Mouse (Mus musculus): ENCODE data around the gene Myg1. TPM values are rescaled to one million over a fixed set of nuclear protein-coding genes. Genes with fewer than 3 reads are reported as not detected.
"Not testable (repeated sequence)": the region's sequence is repeated elsewhere in the genome, so short reads cannot be mapped to it uniquely, and the experiment has no call there.

The Myg1 gene
- polyA plus RNA-seq, 1 experiment from 2014 or later = 77.8 TPM

- Histone ChIP-seq H3K36me3 (peaks cover 57% of the 10 kb centered on the region), H3K9ac (no peak overlapping the region), H3K9me3 (no peaks in the 10 kb centered on the region), H3K27me3 (replicated peaks) (no peaks in the 10 kb centered on the region), H3K4me1 (replicated peaks) (no peaks in the 10 kb centered on the region), H3K27ac (no peak overlapping the region), H3K4me2 (replicated peaks) (no peak overlapping the region), H3K4me3 (replicated peaks) (no peak overlapping the region)
- WGBS = 85% methylated on average over 6 of the region's 6 CpGs
- no peak for ATAC-seq
Observed at GRCm38 (mm10) chr15:102316263-102316662, 15.2 kb upstream of the Myg1 start.

- Histone ChIP-seq H3K27me3 (replicated peaks) (no peaks in the 10 kb centered on the region), H3K9ac (no peak overlapping the region), H3K27ac (no peak overlapping the region), H3K36me3 (peaks cover 32% of the 10 kb centered on the region), H3K9me3 (no peaks in the 10 kb centered on the region), H3K4me1 (replicated peaks) (peaks cover 4% of the 10 kb centered on the region; the same call in 1 of the 2 replicates), H3K4me2 (replicated peaks) (0 out of 2 replicates have a peak overlapping the region, but pooled peaks have one; percentile 60), H3K4me3 (replicated peaks) (no peak overlapping the region)
- no peak for ATAC-seq
- WGBS = 76% methylated on average over 12 of the region's 12 CpGs
Observed at GRCm38 (mm10) chr15:102324654-102325473, 6.6 kb upstream of the Myg1 start.

DNA sequence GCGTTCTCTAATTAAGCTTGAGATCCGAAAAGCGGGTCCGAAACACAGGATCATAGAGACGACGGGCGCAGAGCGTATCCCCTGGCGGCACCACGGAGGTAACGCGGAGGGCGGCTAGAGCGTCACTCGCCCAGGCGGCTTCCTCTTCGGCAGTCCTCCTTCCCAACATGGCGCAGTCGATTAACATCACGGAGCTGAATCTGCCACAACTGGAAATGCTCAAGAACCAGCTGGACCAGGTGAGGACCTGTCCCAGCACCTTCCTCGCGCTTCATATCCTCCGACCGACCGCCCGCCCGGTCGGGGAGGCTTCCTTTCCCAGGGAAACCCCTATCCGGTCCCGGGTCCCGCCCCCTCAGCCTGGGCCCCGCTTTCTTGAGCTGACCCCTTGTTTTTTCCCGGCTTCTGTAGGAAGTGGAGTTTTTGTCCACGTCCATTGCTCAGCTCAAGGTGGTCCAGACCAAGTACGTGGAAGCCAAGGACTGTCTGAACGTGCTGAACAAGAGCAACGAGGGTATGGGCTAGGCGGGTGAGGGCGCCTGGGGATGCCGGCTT lies 5.4 kb upstream of the Myg1 start, which contains the start of gene Pfdn5:
Gene Pfdn5 (plus strand): TSS at position 95 of the 555 bp plus-strand sequence.
- 1% methylated on average over 40 of the region's 40 CpGs for WGBS

GRCm38 (mm10) chr15:102326892-102327291 lies 4.6 kb upstream of the Myg1 start:
- Histone ChIP-seq H3K4me3 (replicated peaks) (peak overlapping the region; percentile 79), H3K4me2 (replicated peaks) (peak overlapping the region; percentile 60), H3K4me1 (replicated peaks) (peaks cover 7% of the 10 kb centered on the region; the same call in 1 of the 2 replicates), H3K36me3 (peaks cover 28% of the 10 kb centered on the region), H3K27ac (no peak overlapping the region), H3K27me3 (replicated peaks) (no peaks in the 10 kb centered on the region), H3K9me3 (no peaks in the 10 kb centered on the region), H3K9ac (peak overlapping the region; percentile 73)
- no peak for ATAC-seq
- 60% methylated on average over 8 of the region's 8 CpGs for WGBS

More for the DNA sequence above, 5.4 kb upstream of the Myg1 start, which contains the start of gene Pfdn5:
- Histone ChIP-seq H3K9me3 (no peaks in the 10 kb centered on the region), H3K4me3 (replicated peaks) (peak within 1 kb of the TSS; percentile 79), H3K36me3 (peaks cover 28% of the 10 kb centered on the region), H3K27ac (peak within 1 kb of the TSS; percentile 48), H3K4me1 (replicated peaks) (peaks cover 4% of the 10 kb centered on the region; the same call in 1 of the 2 replicates), H3K4me2 (replicated peaks) (peak within 1 kb of the TSS; percentile 60), H3K9ac (peak within 1 kb of the TSS; percentile 73), H3K27me3 (replicated peaks) (no peaks in the 10 kb centered on the region)
- peak; percentile 96 for ATAC-seq

DNA sequence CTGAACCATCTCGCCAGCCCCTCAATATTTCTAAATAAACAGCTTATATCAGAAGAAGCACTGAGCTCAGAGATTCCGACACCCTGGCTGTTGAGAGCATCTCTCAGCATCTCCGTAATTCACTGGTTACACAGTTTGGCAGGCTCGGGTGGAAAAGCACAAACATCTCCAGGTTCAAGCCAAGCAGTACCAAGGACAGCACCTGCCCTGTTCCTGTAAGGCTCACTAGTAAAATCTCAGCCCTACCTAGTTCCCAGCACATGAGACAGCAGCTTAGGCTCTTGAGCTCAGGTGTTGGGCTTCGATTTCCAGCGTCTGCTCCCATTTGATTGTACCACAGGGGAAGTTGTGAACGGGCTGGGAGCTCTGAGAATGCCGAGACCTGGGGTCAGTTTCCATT lies 3.7 kb downstream of the Myg1 start:
- 83% methylated on average over 8 of the region's 8 CpGs for WGBS
- Histone ChIP-seq H3K36me3 (peaks cover 45% of the 10 kb centered on the region), H3K4me3 (replicated peaks) (no peak overlapping the region)

GRCm38 (mm10) chr15:102335925-102336324 lies 4.4 kb downstream of the Myg1 start:
- 93% methylated on average over 5 of the region's 5 CpGs for WGBS
- not testable (repeated sequence) for H3K27me3 ChIP-seq (replicated peaks); H3K4me2 ChIP-seq (replicated peaks); H3K9ac ChIP-seq; H3K4me3 ChIP-seq (replicated peaks); H3K27ac ChIP-seq; ATAC-seq; H3K9me3 ChIP-seq
- peaks cover 15% of the 10 kb centered on the region for H3K4me1 ChIP-seq (replicated peaks)
- peaks cover 43% of the 10 kb centered on the region for H3K36me3 ChIP-seq

More for the DNA sequence above, 3.7 kb downstream of the Myg1 start:
- H3K27ac ChIP-seq = no peak overlapping the region
- no peak for ATAC-seq
- no peak overlapping the region for H3K4me2 ChIP-seq (replicated peaks)
- no peaks in the 10 kb centered on the region for H3K27me3 ChIP-seq (replicated peaks)
- H3K9ac ChIP-seq = no peak overlapping the region
- no peaks in the 10 kb centered on the region for H3K9me3 ChIP-seq
- peaks cover 15% of the 10 kb centered on the region for H3K4me1 ChIP-seq (replicated peaks)

DNA sequence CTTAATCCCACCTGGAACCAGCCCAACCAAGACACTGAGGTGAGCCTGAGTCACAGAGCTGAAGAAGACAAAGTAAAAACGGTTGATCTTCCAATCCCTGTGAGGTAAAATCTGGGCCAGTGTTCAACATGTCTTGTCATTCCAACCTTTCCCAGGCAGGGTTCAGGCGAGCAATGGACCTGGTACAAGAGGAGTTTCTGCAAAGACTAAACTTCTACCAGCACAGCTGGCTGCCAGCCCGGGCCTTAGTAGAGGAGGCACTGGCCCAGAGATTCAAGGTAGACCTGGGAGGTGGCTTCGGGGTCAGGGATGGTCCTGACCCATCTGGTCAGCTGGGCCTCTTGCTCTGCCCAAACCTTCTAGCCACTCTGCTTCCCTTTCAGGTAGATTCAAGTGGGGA lies 5.4 kb downstream of the Myg1 start:
- WGBS = 79% methylated on average over 4 of the region's 4 CpGs
- peaks cover 43% of the 10 kb centered on the region for H3K36me3 ChIP-seq

GRCm38 (mm10) chr15:102339612-102340011 lies 8.1 kb downstream of the Myg1 start:
- H3K4me1 ChIP-seq (replicated peaks) = no peaks in the 10 kb centered on the region
- no peak for ATAC-seq
- H3K4me3 ChIP-seq (replicated peaks) = no peak overlapping the region
- no peak overlapping the region for H3K27ac ChIP-seq
- H3K4me2 ChIP-seq (replicated peaks) = no peak overlapping the region
- 53% methylated on average over 5 of the region's 5 CpGs for WGBS
- H3K27me3 ChIP-seq (replicated peaks) = no peaks in the 10 kb centered on the region
- peaks cover 43% of the 10 kb centered on the region for H3K36me3 ChIP-seq
- H3K9me3 ChIP-seq = no peaks in the 10 kb centered on the region
- H3K9ac ChIP-seq = no peak overlapping the region

More for the DNA sequence above, 5.4 kb downstream of the Myg1 start:
- Histone ChIP-seq H3K27ac (no peak overlapping the region), H3K4me2 (replicated peaks) (no peak overlapping the region), H3K4me1 (replicated peaks) (peaks cover 12% of the 10 kb centered on the region), H3K4me3 (replicated peaks) (no peak overlapping the region), H3K9me3 (no peaks in the 10 kb centered on the region), H3K9ac (no peak overlapping the region), H3K27me3 (replicated peaks) (no peaks in the 10 kb centered on the region)
- ATAC-seq = no peak

DNA sequence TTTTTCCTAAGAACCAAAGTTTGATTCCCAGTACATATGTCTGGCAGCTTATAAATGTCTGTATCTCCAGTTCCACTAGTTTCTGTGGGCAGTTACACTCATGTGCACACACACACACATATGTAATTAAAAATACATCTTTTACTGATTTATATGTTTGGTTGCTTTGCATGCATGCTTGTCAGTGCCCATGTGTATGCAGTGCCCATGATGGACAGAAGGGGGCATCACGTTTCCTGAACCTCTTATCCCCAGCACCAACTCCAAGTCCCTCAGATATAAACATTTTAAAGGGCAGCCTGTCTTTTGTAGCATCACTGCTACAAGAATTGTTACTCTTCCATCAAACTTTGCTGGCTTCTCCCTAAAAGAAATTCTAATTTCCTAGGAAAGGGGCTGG lies 10.1 kb downstream of the Myg1 start:
- no peaks in the 10 kb centered on the region for H3K9me3 ChIP-seq
- no peaks in the 10 kb centered on the region for H3K4me1 ChIP-seq (replicated peaks)
- H3K27ac ChIP-seq = no peak overlapping the region
- no peaks in the 10 kb centered on the region for H3K27me3 ChIP-seq (replicated peaks)
- H3K4me3 ChIP-seq (replicated peaks) = no peak overlapping the region
- no peak overlapping the region for H3K4me2 ChIP-seq (replicated peaks)
- H3K9ac ChIP-seq = no peak overlapping the region
- no peak for ATAC-seq
- peaks cover 34% of the 10 kb centered on the region for H3K36me3 ChIP-seq
- WGBS = 18% methylated on average over 1 of the region's 1 CpGs

DNA sequence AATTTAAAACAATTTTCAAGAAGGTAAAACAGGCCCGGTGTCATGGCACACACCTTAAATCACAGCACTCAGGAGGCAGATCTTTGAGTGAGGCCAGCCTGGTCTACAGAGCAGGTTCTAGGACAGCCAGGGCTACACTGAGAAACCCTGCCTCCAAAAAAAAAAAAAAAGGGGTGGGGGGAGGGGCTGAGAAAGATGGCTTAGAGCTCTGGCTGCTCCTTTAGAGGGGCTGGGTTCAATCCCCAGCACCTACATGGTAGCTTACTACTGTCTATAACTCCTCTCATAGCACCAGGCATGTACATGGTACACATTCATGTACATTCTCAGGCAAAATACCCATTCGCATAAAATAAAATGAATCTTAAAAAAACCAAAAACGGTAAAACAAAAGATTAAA lies 13.0 kb downstream of the Myg1 start:
- Histone ChIP-seq H3K9me3 (no peaks in the 10 kb centered on the region), H3K27ac (no peak overlapping the region), H3K27me3 (replicated peaks) (no peaks in the 10 kb centered on the region), H3K36me3 (peaks cover 9% of the 10 kb centered on the region), H3K4me2 (replicated peaks) (no peak overlapping the region), H3K4me3 (replicated peaks) (no peak overlapping the region), H3K9ac (no peak overlapping the region), H3K4me1 (replicated peaks) (no peaks in the 10 kb centered on the region)
- no peak for ATAC-seq
- WGBS = 97% methylated on average over 3 of the region's 3 CpGs

- WGBS = 65% methylated on average over 4 of the region's 4 CpGs
- H3K9me3 ChIP-seq = no peaks in the 10 kb centered on the region
- H3K4me2 ChIP-seq (replicated peaks) = no peak overlapping the region
- H3K4me3 ChIP-seq (replicated peaks) = no peak overlapping the region
- H3K9ac ChIP-seq = no peak overlapping the region
- H3K4me1 ChIP-seq (replicated peaks) = peaks cover 9% of the 10 kb centered on the region
- H3K36me3 ChIP-seq = peaks cover 6% of the 10 kb centered on the region
- ATAC-seq = no peak
- H3K27ac ChIP-seq = no peak overlapping the region
- no peaks in the 10 kb centered on the region for H3K27me3 ChIP-seq (replicated peaks)
Observed at GRCm38 (mm10) chr15:102346444-102346843, 14.9 kb downstream of the Myg1 start.

DNA sequence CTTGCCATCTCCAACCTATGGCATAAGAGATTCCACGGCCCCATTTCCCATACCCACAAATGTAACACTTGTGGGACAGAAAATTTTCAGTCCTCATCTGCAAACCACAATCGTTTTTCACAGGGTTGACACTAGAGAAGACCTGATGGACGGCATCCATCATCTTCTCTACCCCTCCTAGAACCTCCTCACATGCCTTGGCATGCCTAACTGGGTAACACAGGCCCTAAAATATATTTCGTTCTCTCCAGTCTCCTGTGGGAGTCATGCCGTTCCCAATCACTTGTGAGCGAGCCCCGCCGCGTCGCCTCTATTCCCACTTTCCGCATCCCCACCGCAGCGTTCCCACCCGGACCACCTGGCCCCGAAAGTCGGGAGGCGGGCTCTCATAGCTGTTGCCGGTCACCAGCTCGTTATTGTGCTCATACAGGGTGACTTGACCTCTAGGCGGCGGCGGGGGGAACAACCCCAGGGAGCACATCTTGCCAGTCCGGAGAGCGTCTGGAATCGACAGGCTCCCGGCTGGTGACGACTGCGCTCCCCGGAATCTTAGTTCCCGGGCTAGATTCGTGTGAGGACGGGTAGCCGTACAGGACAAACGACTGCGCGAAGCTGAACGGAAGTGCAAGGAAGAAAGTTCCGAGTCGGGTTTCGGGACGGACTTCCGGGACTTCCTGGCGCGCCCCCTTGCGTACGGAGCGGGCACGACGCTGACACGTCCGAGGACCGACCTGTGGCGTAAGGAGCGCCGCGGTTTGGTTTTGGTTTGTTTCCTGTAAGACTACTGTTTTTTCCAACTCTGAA lies 18.8 kb downstream of the Myg1 start, which contains the start of gene Aaas:
Gene Aaas (minus strand): TSS at position 634 of the 804 bp plus-strand sequence.
- Histone ChIP-seq H3K9ac (peak within 1 kb of the TSS; percentile 63), H3K9me3 (no peaks in the 10 kb centered on the region), H3K36me3 (no peaks in the 10 kb centered on the region; the same call in none of the 2 replicates), H3K27ac (peak within 1 kb of the TSS; percentile 15; the same call in 1 of the 2 replicates), H3K4me3 (replicated peaks) (peak within 1 kb of the TSS; percentile 58), H3K4me1 (replicated peaks) (peaks cover 13% of the 10 kb centered on the region), H3K4me2 (replicated peaks) (peak within 1 kb of the TSS; percentile 79), H3K27me3 (replicated peaks) (no peaks in the 10 kb centered on the region)
- peak; percentile 89 for ATAC-seq
- WGBS = under 1% methylated on average over 56 of the region's 56 CpGs
